Mouse (Mus musculus): ENCODE data around the gene Ntf5. TPM values are rescaled to one million over a fixed set of nuclear protein-coding genes. Genes with fewer than 3 reads are reported as not detected.

Gene Ntf5
- polyA plus RNA-seq, 2 experiments = 0.19 to 0.20 TPM

DNA sequence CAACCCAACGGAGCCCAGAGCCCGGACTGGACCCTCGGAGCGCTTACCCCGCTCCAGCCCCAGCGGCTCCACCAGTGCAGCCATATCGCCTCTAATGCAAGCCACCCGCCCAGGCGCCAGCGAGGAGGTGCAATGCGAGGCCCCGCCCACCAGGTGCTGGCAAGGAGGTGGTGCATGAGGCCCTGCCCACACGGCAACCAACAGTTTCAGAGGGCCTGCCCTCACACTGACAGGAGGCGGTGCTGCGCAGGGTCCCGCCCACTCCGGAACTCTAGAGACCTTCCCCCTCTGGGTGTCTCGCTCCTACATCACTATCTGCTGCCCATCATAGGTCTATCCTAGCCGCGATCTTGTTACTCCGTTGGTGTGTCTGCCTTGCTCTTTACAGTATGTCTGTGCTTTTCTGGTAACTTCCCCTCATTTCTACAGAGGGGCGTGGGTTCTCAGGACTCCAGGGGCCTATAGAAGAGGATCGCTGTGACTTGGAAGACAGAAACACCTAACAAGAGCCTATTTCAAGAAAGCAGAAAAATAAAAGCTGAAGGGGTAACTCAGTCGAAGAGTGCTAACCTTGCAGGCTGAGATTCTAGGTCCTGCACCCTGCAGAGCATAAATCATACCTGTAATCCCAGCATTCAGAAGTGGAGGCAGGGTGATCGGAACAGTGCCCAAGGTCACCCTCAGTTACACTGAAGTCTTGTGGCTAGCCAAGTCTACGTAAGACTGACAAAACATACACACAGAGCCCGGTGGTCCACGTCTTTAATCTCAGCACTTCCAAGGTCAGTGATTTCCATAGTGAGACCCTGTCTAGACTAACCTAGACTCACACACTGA lies 42.8 kb upstream of the Ntf5 start, which contains the start of gene Lin7b:
Gene Lin7b (minus strand): TSS at position 109 of the 837 bp plus-strand sequence.
- no peak within 1 kb of the TSS for H3K27ac ChIP-seq
- no peak within 1 kb of the TSS for H3K9ac ChIP-seq (replicated peaks)
- H3K27me3 ChIP-seq (ENCODE audit: control insufficient read depth, insufficient read depth, low read length) = peaks cover 33% of the 10 kb centered on the region
- no peaks in the 10 kb centered on the region for H3K9me3 ChIP-seq (ENCODE audit: control insufficient read depth, low read length)
- peak within 1 kb of the TSS; percentile 79 for H3K4me2 ChIP-seq (ENCODE audit: low read depth)
- ATAC-seq (ENCODE audit: insufficient read depth) (peak; percentile 72), DNase-seq (ENCODE audit: low read depth in 3 of 3, low spot score in 3 of 3) (peak; percentile 71 to 81 (median 76))
- TF ChIP-seq CTCF (IDR thresholded peaks at IDR 0.05; ENCODE audit: low read depth) (peak; percentile 49; the same call in 1 of the 2 replicates), EP300 (IDR thresholded peaks at IDR 0.05; ENCODE audit: low read depth) (no peak)
- WGBS (ENCODE audit: insufficient replicate concordance) = 8% methylated on average over 28 of the region's 28 CpGs
- H3K4me3 ChIP-seq (ENCODE audit: insufficient read depth in 1 of 2, low read depth in 2 of 2, low read length in 2 of 2) = peak within 1 kb of the TSS; percentile 7 to 53
- H3K4me1 ChIP-seq (replicated peaks; ENCODE audit: control insufficient read depth in 2 of 2, insufficient read depth in 2 of 2, low read length in 1 of 2) = peaks cover 5 to 10% of the 10 kb centered on the region in 2 experiments; a peak in 3 of 4 replicates
- H3K36me3 ChIP-seq (replicated peaks; ENCODE audit: control insufficient read depth, insufficient read depth, low read depth) = peaks cover 18% of the 10 kb centered on the region

DNA sequence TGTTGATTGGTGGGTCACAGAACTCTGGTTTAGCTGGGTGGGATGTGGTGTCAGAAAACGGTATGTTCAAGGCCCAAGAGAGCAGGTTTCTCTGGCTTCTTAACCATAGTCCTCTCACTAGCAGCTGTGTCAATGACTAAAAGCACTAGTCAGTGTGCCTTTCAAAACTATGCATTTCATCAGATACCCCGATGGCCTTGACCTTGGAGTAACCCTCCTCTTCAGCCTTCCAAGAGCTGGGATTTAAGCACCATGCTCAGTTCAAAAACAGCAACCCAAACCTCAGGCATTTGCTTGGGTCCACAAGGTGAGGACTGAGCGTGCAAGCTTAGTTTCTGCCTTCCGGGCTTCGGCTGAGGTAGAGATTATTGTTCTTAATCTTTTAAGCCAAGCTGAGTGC lies 41.1 kb upstream of the Ntf5 start:
- H3K9ac ChIP-seq (replicated peaks) = no peak overlapping the region
- no peak for DNase-seq (ENCODE audit: low read depth in 3 of 3, low spot score in 3 of 3)
- no peak overlapping the region for H3K4me2 ChIP-seq (ENCODE audit: low read depth)
- H3K27me3 ChIP-seq (ENCODE audit: control insufficient read depth, insufficient read depth, low read length) = peaks cover 22% of the 10 kb centered on the region
- H3K9me3 ChIP-seq (ENCODE audit: control insufficient read depth, low read length) = no peaks in the 10 kb centered on the region
- 75% methylated on average over 5 of the region's 5 CpGs for WGBS (ENCODE audit: insufficient replicate concordance)
- no peak for TF ChIP-seq EP300 (IDR thresholded peaks at IDR 0.05; ENCODE audit: low read depth)
- no peak for TF ChIP-seq CTCF (IDR thresholded peaks at IDR 0.05; ENCODE audit: low read depth)
- H3K4me3 ChIP-seq (ENCODE audit: insufficient read depth in 1 of 2, low read depth in 2 of 2, low read length in 2 of 2) = no peak overlapping the region
- no peak overlapping the region for H3K27ac ChIP-seq
- H3K4me1 ChIP-seq (replicated peaks; ENCODE audit: control insufficient read depth in 2 of 2, insufficient read depth in 2 of 2, low read length in 1 of 2) = peaks cover 5 to 6% of the 10 kb centered on the region in 2 experiments; a peak in 3 of 4 replicates
- H3K36me3 ChIP-seq (replicated peaks; ENCODE audit: control insufficient read depth, insufficient read depth, low read depth) = peaks cover 35% of the 10 kb centered on the region
- no peak for ATAC-seq (ENCODE audit: insufficient read depth)

DNA sequence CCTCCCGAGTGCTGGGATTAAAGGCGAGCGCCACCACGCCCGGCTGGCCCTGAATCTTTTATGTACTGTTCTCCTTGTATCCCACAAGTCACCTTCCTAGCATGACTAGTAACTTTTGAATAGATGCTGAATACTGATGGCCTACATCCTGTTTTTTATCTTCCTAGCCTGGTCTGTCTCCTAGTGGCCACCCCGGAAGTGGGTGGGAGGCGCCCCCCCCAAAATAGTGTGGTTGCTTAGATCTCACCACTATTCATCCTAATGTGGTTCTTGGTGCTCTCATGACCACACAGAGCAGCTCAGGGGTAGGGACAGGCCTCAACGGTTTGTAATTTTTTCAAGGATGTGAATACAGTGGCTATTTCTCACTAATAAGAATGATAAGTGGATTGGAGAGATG lies 38.9 kb upstream of the Ntf5 start:
- Histone ChIP-seq H3K9me3 (ENCODE audit: control insufficient read depth, low read length) (no peaks in the 10 kb centered on the region), H3K9ac (replicated peaks) (no peak overlapping the region), H3K36me3 (replicated peaks; ENCODE audit: control insufficient read depth, insufficient read depth, low read depth) (peaks cover 58% of the 10 kb centered on the region), H3K27me3 (ENCODE audit: control insufficient read depth, insufficient read depth, low read length) (peaks cover 8% of the 10 kb centered on the region), H3K4me2 (ENCODE audit: low read depth) (no peak overlapping the region), H3K4me1 (replicated peaks; ENCODE audit: control insufficient read depth in 2 of 2, insufficient read depth in 2 of 2, low read length in 1 of 2) (peaks cover 2 to 5% of the 10 kb centered on the region in 2 experiments; a peak in 2 of 4 replicates), H3K27ac (no peak overlapping the region), H3K4me3 (ENCODE audit: insufficient read depth in 1 of 2, low read depth in 2 of 2, low read length in 2 of 2) (no peak overlapping the region)
- TF ChIP-seq CTCF (IDR thresholded peaks at IDR 0.05; ENCODE audit: low read depth) (no peak), EP300 (IDR thresholded peaks at IDR 0.05; ENCODE audit: low read depth) (no peak)
- DNase-seq (ENCODE audit: low read depth in 3 of 3, low spot score in 3 of 3) (no peak), ATAC-seq (ENCODE audit: insufficient read depth) (no peak)
- WGBS (ENCODE audit: insufficient replicate concordance) = 79% methylated on average over 8 of the region's 8 CpGs

DNA sequence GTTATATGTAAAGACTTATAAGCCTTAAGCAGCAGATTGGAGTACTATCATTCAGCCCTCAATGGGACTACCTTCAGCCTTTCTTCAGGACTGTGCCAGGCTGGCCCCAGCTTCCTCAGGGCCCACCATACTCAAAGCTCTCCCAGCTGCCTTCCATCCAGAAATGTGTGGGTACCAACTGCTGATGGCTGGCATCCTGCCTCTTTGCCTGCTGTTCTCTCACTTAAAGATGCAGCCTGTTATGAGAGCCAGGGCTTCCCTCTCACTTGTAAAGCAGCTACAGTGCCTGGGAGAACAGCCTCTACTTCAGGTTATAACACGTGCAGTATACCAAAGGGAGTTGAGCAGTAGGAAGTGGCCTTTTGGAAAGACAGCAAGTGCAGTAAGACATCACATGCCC lies 37.4 kb upstream of the Ntf5 start:
- Histone ChIP-seq H3K9me3 (ENCODE audit: control insufficient read depth, low read length) (no peaks in the 10 kb centered on the region), H3K4me1 (replicated peaks; ENCODE audit: control insufficient read depth in 2 of 2, insufficient read depth in 2 of 2, low read length in 1 of 2) (no peaks in the 10 kb centered on the region), H3K27ac (no peak overlapping the region), H3K27me3 (ENCODE audit: control insufficient read depth, insufficient read depth, low read length) (no peaks in the 10 kb centered on the region), H3K36me3 (replicated peaks; ENCODE audit: control insufficient read depth, insufficient read depth, low read depth) (peaks cover 72% of the 10 kb centered on the region), H3K4me3 (ENCODE audit: insufficient read depth in 1 of 2, low read depth in 2 of 2, low read length in 2 of 2) (no peak overlapping the region), H3K9ac (replicated peaks) (no peak overlapping the region), H3K4me2 (ENCODE audit: low read depth) (no peak overlapping the region)
- ATAC-seq (ENCODE audit: insufficient read depth) (no peak), DNase-seq (ENCODE audit: low read depth in 3 of 3, low spot score in 3 of 3) (no peak)
- 67% methylated on average over 1 of the region's 1 CpGs for WGBS (ENCODE audit: insufficient replicate concordance)
- no peak for TF ChIP-seq CTCF (IDR thresholded peaks at IDR 0.05; ENCODE audit: low read depth)
- TF ChIP-seq EP300 (IDR thresholded peaks at IDR 0.05; ENCODE audit: low read depth) = no peak

DNA sequence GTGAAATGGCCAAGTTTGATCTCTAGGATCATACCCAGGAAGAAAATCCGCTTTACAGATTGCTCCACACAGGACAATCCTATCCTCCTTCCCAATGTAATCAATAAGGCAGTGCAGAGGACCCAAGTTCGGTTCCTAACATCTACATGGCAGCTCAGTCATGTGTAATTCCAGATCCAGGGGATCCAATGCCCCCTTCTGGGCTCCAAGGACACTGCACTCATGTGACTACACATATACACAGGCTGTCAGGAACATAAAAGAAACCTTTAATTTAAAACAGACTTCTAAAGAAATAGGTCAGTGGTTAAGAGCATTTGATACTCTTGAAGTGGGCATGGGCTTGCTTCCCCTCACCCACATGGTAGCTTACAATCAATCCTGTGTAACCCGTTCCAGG lies 27.4 kb upstream of the Ntf5 start:
- H3K4me1 ChIP-seq (replicated peaks; ENCODE audit: control insufficient read depth in 2 of 2, insufficient read depth in 2 of 2, low read length in 1 of 2) = no peaks in the 10 kb centered on the region
- 89% methylated on average over 3 of the region's 3 CpGs for WGBS (ENCODE audit: insufficient replicate concordance)
- peaks cover 95% of the 10 kb centered on the region for H3K36me3 ChIP-seq (replicated peaks; ENCODE audit: control insufficient read depth, insufficient read depth, low read depth)
- DNase-seq (ENCODE audit: low read depth in 3 of 3, low spot score in 3 of 3) = no peak
- no peaks in the 10 kb centered on the region for H3K9me3 ChIP-seq (ENCODE audit: control insufficient read depth, low read length)
- no peak overlapping the region for H3K4me3 ChIP-seq (ENCODE audit: insufficient read depth in 1 of 2, low read depth in 2 of 2, low read length in 2 of 2)
- no peak for ATAC-seq (ENCODE audit: insufficient read depth)
- H3K27ac ChIP-seq = no peak overlapping the region
- peak; percentile 39 for TF ChIP-seq CTCF (IDR thresholded peaks at IDR 0.05; ENCODE audit: low read depth)
- TF ChIP-seq EP300 (IDR thresholded peaks at IDR 0.05; ENCODE audit: low read depth) = no peak
- no peak overlapping the region for H3K9ac ChIP-seq (replicated peaks)
- H3K4me2 ChIP-seq (ENCODE audit: low read depth) = no peak overlapping the region
- H3K27me3 ChIP-seq (ENCODE audit: control insufficient read depth, insufficient read depth, low read length) = no peaks in the 10 kb centered on the region

Data from liver, embryonic 14.5 days (tissue).